Mouse (Mus musculus): ENCODE data around the gene Bmpr2.

The Bmpr2 gene

DNA sequence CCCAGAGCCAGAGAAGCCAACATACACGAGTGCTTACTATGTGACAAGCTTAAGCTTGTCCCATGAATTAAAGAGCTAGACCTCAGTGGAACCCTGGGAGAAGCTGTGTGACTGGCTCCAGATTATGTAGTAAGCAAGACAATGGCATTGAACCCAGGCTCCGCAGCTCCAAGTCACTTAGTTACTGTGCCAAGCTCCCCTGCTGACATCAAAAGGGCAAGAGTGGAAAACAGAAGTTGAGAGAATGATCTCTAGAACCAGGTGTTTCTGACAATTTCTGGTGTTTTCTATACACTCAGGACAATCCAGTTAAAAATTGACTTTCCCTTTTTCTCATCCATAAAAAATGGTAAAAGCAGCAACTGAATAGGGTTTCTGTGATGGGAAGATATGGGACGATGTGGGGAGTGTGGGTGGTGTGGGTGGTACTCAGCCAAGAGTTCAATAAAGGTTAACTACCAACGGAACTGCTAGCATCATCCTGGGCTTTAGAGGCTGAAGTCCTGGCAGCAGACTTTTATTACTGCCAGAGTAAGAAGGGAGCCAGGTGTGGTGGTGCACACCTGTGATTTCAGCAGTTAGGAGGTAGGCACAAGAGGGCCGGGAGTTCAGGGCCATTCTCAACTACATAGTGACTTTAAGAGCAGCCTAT lies 134.1 kb downstream of the Bmpr2 start:
- DNase-seq (ENCODE audit: extremely low spot score, low spot score), result no peak

DNA sequence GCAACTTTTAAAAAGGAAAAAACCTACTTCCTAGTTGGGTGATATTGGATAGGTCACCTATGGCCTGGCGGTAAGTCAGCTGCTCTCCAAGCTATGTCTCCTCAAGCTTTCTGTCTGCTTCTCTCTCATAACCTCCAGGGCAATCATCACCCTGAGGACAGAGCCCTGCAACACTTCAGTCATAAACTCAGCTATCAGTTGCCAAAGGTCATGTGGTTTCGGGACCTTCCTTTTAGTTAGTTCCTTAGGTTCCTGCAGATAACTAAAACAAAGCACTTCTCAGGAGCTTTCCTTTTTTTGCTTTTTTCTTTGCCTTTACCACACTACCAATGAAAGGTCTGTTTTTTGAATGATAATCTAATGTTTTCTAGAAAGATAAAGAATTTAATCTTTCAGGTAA lies 136.5 kb downstream of the Bmpr2 start:
- DNase-seq (ENCODE audit: extremely low spot score, low spot score), result no peak

DNA sequence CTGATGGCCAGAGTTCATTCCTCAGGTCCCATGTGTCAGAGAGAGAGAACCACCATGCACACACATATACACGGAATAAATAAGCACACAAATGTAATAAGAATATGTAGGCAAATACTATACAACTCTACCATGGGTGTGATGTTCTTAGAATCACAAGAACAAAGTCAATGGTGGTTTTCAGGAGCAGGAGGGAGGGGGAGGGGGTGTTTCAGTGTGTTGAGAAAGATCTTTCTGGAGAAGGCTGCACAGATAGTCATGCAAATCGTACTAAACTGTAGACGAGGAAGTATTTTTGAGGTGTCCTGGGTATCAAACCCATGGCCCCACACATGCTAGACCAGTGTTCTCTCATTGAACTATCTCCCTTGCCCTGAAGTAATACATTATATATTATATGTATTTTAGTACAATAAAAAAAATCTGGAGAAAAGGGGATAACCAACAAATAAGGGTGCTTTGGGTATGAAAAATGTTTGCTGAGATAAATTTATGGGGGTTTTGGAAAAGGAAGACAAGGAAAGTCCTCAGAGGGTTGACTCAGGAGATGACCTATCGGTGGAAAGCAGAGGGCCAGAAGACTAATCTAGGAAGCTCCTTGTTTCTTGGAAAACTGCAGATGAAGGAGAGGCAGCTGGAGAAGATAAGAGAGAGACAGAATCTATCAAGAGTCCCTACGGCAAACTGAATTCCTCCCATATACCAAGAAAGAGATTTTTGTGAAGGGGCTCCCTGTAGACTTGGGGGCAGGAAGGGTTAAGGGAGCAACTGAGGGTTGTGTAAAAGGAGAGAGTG lies 138.1 kb downstream of the Bmpr2 start:
- DNase-seq (ENCODE audit: extremely low spot score, low spot score), result no peak

DNA sequence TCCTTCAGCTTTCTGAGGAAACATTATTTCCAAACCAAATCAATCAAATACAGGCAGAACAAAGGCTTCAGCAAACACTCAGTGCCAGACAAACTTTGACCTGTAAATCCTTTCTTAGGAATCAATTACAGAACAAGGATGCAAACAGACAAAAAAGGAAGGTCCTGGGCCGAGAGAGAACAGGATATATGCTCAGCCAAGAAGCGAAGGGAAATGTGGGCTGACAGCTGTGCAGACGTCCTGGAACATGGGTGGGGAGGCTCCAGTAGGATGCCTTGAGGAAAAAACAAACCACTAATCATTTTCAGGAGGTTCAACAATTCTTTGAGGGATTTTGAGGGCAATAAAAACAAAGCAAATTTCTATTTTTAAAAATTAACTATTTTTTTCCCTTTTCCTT lies 139.4 kb downstream of the Bmpr2 start:
- no peak for DNase-seq (ENCODE audit: extremely low spot score, low spot score)

DNA sequence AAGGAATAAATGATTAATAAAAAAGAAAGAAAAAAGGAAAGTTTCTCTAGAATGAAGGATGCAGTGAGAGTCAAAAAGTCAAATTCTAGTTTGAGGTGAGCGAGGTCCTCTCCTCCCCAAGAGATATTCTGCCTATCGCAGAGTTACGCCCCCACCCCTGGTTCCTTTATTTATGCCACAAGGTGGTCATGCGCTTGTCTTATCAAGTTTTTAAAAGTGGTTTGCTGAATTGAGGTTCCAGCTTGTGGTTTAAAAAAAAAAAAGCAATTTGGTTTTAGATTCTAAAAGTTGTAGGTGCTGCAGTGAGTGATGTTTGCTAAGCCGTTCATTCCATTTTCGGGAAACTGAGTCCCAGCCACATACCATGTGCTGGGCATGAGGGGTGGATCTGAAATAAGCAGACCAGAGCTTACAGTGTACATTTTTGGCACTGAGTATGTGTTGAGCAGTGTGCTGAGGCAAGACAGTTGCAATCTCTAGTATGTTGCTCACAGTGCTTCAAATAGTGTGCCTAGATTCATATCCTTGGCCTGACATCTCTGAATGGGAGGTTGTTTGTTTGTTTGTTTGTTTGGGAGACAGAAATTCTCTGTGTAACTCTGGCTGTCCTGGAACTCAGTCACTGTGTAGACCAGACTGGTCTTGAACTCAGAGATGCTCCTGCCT lies 141.6 kb downstream of the Bmpr2 start:
- DNase-seq (ENCODE audit: extremely low spot score, low spot score), result no peak

DNA sequence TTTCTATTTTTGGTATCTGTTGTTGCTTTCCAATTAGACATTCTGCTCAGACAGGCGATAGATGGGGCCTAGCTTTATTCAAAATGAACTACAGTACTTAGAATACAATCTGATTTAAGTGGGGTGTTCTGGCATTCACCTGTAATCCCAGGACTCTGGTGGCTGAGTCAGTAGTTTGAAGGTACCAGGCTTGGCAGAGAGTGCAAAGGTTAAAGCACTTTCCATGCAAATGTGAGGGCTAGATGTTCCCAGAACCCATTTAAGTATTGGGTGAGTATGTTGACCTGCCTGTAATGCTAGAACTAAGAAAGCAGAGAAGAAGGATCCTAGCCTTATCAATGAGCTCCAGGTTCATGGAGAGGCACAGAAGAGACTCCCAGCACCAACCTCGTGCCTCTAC lies 142.7 kb downstream of the Bmpr2 start:
- no peak for DNase-seq (ENCODE audit: extremely low spot score, low spot score)

DNA sequence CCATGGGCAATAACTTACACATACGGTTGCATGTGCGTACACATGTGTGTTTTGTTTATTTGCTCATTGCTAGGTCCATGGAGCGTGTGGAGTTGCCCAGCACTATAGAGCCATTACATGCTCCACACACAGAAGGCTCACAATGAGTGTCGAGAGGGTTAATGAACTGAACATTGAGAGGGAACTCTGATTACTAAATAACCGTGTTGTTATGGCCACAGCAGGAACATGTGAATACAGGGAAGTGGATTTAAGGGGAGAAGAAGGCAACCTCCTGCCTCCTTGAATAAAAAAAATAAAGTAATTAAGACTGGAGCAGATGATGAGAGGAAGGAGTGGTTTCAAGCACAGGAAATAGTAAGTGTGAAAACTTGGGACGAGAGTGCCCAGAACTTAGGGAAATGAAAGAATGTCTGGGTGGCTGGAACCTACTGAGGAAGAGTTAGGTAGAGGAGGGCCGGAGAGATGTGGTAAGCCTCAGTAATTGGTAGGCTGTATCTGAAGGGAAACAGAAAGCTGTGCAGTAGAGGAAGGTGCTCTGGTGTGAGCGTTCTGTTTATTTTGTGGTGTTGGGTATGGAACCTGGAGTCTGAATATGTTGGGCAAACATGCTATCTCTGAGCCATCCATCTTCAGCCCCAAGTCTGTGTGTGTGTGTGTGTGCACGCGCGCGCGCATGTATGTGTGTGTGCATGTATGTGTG lies 143.8 kb downstream of the Bmpr2 start:
- no peak for DNase-seq (ENCODE audit: extremely low spot score, low spot score)

DNA sequence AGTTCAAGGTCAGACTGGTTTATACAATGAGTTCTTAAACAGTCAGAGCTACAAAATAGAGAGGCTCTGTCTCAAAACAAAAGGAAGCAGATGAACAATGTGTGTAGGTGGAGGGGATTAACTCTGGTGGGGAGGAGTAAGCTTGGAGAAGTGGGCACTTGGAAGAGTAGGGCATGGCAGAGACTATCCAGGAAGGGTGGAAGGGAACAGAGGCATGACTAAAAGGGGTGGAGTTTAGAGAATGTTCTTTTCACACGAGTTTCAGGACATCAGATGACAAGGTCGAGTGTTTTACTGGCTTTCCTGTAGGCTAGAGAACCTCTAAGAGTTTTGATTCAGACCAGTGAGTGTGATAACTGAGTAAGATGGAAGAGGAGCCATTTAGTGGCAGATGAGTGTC lies 144.5 kb downstream of the Bmpr2 start:
- no peak for DNase-seq (ENCODE audit: extremely low spot score, low spot score)

DNA sequence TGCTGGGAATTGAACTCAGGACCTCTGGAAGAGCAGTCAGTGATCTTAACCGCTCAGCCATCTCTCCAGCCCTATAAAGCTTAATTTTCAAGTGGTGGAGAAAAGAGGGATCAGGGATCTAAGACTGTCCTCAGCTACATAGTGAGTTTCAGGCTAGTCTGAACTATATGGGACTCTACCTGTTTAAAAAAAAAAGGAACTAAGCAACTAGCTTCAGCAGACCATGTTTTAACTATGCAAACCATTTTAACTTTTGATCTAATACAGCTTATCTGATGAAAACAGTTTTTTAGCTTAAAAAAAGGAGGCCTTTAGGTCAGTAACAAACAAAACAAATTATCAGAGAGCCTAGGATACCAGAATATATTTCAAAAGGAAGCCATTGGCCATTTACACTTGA lies 147.7 kb downstream of the Bmpr2 start:
- DNase-seq (ENCODE audit: extremely low spot score, low spot score), result no peak

DNA sequence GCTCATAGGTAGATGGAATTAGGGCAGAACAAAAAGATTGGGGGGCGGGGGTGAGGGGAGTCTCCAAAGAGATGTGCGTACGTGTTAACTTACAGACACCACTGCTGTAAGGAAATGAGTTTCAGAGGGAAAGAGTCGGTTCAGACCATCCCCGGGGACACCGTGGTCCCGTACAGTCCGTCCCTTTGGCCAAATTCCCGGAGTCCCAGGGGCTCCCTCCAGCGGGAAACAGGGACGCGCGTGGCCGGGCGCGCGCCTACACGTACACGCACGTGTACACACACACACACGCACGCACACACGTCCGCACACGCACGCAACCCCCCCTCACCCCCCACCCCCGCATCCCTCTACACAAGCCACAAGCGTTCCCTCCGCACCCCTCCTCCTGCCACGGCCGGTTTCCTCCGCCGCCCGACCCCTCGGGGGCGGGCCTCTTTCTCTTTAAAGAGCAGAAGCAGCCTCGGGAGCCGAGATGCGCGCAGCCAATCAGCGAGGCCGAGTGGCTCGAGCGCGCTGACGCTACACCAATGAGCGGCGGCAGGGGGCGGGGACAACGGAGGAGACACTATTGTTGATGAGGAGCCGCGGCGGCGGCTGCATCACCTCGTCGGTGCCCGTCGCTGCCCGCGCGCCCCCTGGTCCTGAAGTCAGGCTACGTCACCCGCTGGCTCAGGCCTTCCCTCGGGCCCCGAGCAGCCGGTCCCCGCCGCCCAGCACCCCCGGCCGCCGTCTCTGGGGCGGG lies 149.4 kb downstream of the Bmpr2 start, which contains the start of gene Fam117b:
TSS of gene Fam117b (plus strand) at position 594 of the 745 bp plus-strand sequence.
- peak; percentile 97 for DNase-seq (ENCODE audit: extremely low spot score, low spot score)

DNA sequence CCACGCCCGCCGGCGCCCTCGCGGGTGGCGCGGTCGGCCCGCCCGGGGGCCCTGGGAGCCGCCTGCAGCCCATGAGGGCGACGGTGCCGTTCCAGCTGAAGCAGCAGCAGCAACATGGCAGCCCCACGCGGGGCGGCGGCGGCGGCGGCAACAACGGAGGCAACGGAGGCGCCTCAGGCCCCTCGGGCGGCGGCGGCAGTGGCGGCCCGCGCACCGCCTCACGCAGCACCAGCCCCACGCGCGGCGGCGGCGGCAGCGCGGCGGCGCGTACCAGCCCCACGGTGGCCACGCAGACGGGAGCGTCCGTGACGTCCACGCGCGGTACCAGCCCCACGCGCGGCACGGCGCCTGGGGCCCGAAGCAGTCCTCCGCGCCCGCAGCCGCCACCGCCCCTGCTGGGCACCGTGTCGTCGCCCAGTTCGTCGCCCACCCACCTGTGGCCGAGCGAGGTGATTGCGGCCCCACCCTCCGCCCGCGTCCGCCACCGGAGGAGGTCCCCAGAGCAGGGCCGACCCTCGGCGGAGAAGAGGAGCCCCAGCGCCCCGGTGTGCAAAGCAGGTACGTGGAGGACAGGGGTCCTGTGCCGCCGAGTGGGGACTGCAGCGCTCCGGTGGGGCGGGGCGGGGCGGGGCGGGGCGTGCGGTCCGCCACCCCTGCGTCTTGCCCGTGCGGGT lies 150.1 kb downstream of the Bmpr2 start:
- DNase-seq (ENCODE audit: extremely low spot score, low spot score), result peak; percentile 63

DNA sequence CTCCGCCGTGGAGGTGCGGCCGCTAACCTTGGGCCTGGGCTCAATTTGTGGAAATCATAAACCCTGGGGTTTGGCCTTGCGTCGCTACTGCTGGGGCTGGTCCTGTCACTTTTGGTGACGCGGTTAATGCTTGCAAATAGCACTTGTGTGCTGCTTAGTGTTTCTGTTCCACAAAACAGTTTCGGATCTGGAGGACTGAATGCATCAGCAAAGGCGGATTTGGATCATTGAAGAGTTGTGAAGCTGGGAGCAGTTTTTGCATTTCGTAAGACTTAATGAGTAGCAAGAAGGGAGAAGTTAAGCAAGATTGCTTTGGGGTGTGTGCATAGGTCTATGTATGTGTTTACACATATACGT lies 150.6 kb downstream of the Bmpr2 start:
- no peak for DNase-seq (ENCODE audit: extremely low spot score, low spot score)

DNA sequence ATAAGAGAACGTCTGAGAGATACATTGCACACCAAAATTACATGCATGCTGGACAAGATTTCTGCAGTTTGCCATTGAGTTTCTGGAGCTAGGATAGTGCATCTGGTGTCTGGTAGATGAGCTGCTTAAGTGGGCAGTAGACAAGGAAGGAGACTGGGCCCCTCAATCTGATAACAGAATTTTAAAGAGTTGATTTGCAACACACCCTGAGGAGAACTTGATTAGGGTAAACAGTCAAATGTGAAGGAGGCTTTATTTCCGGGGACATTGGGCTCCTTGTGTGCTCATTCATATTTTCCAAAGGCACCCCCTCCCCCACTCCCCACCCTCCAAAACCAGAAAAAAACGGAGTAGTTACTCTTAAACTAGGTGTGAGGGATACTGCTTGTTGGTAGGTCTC lies 151.6 kb downstream of the Bmpr2 start:
- no peak for DNase-seq (ENCODE audit: extremely low spot score, low spot score)

DNA sequence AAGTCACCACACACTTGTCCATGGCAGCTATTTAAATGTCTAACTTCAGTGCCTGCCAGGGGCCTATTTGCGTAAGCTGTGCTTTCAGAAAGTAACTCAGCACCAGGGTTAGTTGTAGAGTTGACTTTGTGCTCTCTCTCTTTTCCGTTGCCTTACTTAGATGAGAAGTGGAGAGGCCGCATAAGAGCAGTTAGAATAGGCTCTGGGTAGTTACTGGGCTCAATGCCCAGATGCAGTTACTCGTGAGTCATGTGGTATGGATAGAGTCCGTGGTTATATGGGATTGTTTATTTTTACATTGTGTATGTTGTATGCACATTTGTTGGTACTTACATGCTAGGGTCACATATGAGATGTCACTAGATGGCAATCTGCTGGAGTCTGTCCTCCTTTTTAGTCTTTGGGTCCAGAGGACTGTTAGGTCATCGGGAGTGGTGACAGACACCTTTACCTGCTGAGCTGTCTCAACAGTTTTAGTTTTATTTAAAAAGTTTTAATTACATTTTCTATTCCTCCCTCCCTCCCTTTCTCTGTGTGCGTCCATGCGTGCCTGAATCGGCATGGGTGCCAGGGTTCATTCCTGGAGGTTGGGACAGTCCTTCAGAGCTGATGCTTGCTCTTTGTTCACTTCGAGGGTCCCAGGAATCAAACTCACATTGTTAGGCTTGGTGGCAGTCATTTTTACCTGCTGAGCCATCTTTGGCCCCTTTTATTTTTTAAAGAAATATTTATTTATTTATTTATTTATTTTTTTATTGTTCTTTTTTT lies 152.8 kb downstream of the Bmpr2 start:
- DNase-seq (ENCODE audit: extremely low spot score, low spot score), result no peak

DNA sequence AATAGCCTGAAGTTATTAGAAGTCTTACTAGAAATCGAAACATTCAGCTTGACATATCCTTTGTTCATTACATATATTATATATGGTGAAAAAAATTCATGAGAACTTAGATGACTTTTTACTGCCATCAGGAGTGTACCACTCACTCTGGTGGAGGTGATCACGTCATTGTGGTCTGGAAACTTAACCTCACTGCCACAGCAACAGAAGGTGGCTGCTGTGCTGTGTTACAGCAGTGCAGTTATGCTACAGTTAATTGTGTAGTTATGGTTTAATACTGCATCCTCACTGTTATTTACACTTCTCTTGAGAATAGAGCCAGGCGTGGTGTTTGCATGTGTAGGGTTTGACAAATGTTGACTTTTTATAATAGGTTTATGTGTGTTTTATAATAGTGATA lies 154.2 kb downstream of the Bmpr2 start:
- no peak for DNase-seq (ENCODE audit: extremely low spot score, low spot score)

DNA sequence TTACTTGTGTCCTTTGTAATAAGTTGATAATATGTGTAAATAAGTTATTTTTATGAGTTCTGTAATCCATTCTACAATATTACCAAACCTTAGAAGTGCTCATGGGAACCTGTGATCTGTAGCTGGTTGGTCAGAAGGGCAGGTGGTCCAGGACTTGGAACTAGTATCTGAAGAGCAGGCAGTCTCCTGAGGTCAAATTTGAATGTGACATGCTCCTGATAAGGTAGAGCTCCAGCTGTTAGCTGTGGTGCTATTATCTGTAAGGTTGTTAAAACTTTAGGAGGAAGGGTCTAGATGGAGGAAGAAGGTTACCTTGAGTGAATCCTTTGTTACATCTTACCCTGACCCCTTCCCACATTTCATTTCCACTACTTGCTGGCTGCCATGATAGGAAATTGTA lies 154.9 kb downstream of the Bmpr2 start:
- no peak for DNase-seq (ENCODE audit: extremely low spot score, low spot score)

DNA sequence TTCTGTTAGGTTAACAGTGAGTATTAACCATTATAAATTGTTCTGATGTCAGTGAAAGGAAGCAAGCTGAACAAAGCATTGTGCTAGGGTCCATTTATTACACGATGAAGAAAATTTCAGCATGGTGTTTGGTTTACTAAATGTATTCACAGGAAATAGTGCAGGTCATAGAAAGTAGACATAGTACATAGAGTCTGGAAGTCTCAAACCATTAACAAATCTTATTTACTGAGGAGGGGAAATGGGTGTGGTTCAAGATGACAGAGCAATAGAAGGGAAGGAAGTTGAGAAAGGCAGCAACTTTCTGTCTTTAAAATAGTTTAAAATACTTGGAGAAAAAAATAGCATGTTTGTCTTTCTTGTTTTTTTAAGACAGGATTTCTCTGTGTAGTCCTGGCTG lies 160.0 kb downstream of the Bmpr2 start:
- DNase-seq (ENCODE audit: extremely low spot score, low spot score), result no peak

DNA sequence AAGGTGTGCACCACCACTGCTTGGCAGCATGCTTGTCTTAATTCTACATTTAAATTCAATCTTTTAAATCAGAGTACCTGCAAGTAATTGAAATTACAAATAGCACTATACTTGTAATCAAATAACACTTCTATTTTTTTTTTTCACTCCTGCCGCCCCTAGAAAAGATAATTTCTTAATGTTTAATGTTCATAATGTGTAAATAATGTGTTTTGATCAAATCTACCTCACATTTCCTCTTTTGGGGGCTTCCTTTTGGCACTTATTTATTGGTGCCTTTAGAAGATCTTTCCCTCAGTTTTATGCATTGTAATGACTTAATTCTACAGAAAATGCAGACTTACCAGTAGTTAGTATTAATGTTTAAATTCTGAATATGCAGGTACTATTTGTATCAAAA lies 160.5 kb downstream of the Bmpr2 start:
- no peak for DNase-seq (ENCODE audit: extremely low spot score, low spot score)

DNA sequence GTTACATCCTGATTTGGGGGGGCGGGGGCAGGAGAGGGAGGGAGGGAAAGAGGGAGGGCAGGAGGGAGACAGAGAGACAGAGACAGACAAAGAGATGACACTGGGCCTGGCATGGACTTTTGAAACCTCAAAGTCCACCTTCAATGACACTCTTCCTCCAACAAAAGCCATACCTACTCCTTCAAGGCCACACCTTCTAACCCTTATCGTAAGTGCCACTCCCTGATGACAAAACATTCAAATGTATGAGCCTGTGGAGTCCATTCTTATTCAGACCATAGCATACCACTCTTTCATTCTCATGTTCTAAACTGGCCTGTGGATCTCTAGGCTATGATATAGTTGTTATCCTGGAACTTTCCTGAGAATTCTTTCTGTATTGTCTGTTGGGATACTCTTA lies 161.2 kb downstream of the Bmpr2 start:
- no peak for DNase-seq (ENCODE audit: extremely low spot score, low spot score)

All from neural tube, embryonic 10.5 days (tissue).